Mouse (Mus musculus) CD4-positive, CD25-positive, alpha-beta regulatory T cell (primary cell): ENCODE data around the gene Eno2. TPM values are rescaled to one million over a fixed set of nuclear protein-coding genes. Genes with fewer than 3 reads are reported as not detected.

Experiments used
- polyA plus RNA-seq: library from polyadenylated mRNA; unstranded; fragments of 100-300 nt; shearing (Covaris generic); gene quantifications from one replicate; pipeline ENCODE4 v1.2.1, GENCODE M21; 2017

Gene Eno2
- 6.6 TPM for polyA plus RNA-seq

GRCm38 (mm10) chr6:124769101-124769765 lies at the start of gene Eno2:
Eno2 (minus strand) TSS chr6:124769673.

GRCm38 (mm10) chr6:124813933-124814332 lies 44.5 kb upstream of the Eno2 start, which contains the start of gene Tpi1:
Tpi1 (minus strand) TSS chr6:124814296.

GRCm38 (mm10) chr6:124808358-124809012 lies 39.0 kb upstream of the Eno2 start, which contains the start of gene Spsb2:
Spsb2 (plus strand) TSS chr6:124808661.

DNA sequence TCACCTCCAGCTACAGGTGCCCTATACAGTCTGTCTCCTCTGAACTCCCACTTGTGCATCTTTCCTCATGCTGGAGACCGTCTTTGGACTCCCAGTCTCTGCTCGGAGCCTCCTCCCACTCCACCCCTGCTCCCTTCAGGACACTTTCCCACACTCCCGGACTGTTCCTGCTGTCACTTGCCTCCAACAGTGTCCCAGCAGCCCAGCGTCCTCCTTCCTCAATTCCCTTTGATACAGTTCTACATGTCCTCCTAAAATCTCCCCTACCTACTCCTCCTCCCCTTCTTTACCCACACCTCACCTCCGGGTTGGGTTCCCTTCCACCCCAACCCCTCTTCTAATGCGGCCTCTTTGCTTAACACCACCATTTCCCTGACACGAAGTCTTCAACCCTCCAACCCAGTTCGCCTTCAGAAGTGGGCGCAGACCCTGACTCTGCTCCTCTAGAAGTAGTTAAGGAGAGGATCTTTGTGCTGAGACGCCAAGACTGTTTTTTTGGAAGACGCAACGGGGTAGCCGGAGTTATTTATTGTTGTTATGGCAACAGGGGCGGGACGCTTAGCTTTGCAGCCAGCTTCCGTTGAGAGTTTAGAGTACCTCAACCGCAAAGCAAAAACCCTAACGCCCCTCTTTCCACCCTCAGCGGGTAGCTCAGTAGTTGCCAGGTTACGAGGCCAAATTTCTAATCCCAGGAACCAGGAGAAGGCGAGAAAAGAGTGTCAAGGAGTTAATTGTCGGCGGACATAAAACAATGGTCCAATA lies 9.9 kb upstream of the Eno2 start, which contains the start of gene Lrrc23:
Gene Lrrc23 (minus strand): TSS at position 506 of the 762 bp plus-strand sequence.

GRCm38 (mm10) chr6:124755831-124756595 lies 13.5 kb downstream of the Eno2 start, which contains the start of the genes Gm45234 and Atn1:
Gm45234 (minus strand) TSS chr6:124756021.
Atn1 (minus strand) TSS chr6:124756524.

DNA sequence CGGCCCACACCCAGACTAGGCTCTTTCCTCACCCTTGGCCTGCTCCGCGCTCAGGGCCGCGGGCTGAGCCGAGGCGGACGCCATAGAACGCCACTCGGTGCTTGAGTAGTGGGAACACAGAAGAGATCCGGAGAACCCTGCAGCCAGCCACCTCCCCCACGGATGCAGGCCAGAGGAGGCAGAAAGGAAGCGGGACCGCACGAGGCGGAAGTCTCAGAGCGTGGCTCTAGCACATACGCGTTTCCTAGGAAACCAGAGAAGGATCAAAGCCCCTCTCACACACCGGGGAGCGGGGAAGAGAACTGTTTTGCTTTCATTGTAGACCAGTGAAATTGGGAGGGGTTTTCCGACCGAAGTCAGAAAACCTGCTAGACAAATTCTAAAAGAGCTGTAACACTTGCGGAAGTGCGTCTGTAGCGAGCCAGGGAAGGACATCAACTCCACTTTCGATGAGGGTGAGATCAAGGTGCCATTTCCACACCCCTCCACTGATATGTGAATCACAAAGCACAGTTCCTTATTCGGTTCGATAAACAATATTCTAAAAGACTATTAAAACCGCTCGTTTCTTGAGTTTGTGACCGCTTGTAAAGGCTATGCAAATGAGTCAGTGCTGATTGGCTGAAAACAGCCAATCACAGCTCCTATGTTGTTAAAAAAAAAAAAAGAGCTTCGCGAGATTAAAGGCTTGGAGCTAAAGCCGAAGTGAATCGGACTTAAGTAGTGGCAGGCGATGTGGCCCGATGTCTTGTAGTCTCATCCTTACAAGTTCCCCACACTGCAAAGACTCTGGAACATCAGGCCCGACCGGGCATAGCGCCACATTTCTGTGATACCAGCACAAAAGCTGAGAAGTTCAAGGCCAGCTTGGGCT lies 28.3 kb downstream of the Eno2 start, which contains the start of gene Grcc10:
Gene Grcc10 (minus strand): TSS at position 487 of the 874 bp plus-strand sequence.

DNA sequence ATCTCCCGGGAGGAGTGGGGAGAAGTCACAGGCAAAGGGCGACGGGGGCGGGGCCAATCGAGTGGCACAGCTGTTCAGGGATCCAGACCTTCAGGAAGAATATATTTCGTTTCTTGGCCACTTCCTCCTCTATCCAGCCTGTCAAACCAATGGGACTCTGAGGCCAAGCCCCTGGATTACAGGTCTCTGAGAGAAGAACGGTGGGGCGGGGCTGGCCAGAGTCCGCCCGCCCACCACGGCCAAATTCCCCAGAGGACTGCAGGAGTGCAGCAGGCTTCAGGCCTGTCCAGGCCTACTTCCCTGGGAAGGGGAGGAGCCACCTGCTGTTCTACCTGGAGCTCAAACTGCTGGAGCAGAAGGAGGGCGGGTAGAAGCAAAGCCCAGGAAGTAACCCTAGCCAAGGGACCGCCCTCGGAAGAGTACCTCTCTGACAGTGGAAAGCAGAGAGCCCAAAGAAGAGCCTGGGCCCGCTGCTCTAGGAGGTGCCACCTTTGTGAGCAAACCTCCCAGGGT lies 30.9 kb downstream of the Eno2 start, which contains the start of gene Ptpn6:
Gene Ptpn6 (minus strand): TSS at position 204 of the 513 bp plus-strand sequence.

DNA sequence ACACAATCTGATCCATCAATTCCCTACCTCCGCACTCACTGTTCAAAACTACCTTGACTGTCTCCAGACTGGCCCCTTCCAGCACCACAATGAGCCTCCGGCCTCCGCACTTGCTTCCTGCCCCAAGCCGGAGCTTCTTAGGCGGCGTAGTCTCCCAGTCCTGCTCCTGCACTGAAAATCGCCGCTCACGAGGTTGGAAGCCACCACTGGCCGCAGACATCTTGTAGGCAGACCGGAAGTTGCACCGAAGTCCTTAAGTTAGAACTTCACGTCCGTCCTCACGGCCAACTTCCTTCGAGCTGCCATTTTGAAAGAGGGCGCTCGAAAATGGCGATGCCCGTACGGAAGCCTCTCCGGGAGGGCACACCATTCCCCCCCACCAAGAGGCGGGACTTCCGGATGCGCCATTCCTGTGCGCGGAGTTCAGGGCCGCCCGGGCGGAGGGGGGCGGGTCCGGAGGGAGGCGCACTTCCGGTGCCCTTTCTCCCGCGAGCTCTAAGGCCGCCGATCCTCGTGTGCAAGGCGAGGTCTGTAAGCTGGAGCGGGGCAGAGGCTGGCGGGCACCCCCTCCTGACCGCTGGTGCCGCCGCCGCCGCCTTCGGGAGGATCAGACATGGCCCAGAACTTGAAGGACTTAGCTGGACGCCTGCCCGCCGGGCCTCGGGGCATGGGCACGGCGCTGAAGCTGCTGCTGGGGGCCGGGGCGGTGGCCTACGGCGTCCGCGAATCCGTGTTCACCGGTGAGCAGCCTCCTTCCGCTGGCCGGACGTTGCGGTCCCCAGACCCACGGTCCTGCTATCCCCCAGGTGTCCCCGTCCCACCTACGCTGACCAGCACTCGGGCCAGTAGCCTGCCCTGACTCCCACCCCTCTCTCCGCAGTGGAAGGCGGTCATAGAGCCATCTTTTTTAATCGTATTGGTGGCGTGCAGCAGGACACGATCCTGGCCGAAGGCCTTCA lies 57.4 kb downstream of the Eno2 start, which contains the start of the genes Emg1 and Phb2:
Gene Emg1 (minus strand): TSS at position 355 of the 959 bp plus-strand sequence.
Gene Phb2 (plus strand): TSS at position 513 of the 959 bp plus-strand sequence.

Other genes starting within 250 kb of the Eno2 start
- not detected for gene C1s1, start 227.3 kb downstream of the Eno2 start, polyA plus RNA-seq
- gene C1rb, start 199.4 kb downstream of the Eno2 start, polyA plus RNA-seq, result not detected
- not detected for gene C1s2, start 133.6 kb downstream of the Eno2 start, polyA plus RNA-seq
- 58.1 TPM for gene Lpcat3, start 106.6 kb downstream of the Eno2 start, polyA plus RNA-seq
- 298 TPM for gene Emg1, start 57.5 kb downstream of the Eno2 start, polyA plus RNA-seq
- gene Phb2, start 57.3 kb downstream of the Eno2 start, polyA plus RNA-seq, result 218 TPM
- gene Ptpn6, start 31.0 kb downstream of the Eno2 start, polyA plus RNA-seq, result 385 TPM
- 417 TPM for gene Grcc10, start 28.3 kb downstream of the Eno2 start, polyA plus RNA-seq
- not detected for gene Gm45234, start 13.7 kb downstream of the Eno2 start, polyA plus RNA-seq
- 7.2 TPM for gene Atn1, start 13.1 kb downstream of the Eno2 start, polyA plus RNA-seq
- gene Lrrc23, start 10.1 kb upstream of the Eno2 start, polyA plus RNA-seq, result 1.3 TPM
- 2.7 TPM for gene Spsb2, start 39.0 kb upstream of the Eno2 start, polyA plus RNA-seq
- gene Tpi1, start 44.6 kb upstream of the Eno2 start, polyA plus RNA-seq, result 94.6 TPM
- gene Usp5, start 59.8 kb upstream of the Eno2 start, polyA plus RNA-seq, result 116 TPM
- gene Cdca3, start 59.9 kb upstream of the Eno2 start, polyA plus RNA-seq, result 6.9 TPM
- not detected for gene Gnb3, start 70.6 kb upstream of the Eno2 start, polyA plus RNA-seq
- 0.20 TPM for gene P3h3, start 88.1 kb upstream of the Eno2 start, polyA plus RNA-seq
- 0.38 TPM for gene Gpr162, start 94.3 kb upstream of the Eno2 start, polyA plus RNA-seq
- 401 TPM for gene Cd4, start 118.5 kb upstream of the Eno2 start, polyA plus RNA-seq
- gene Lag3, start 142.0 kb upstream of the Eno2 start, polyA plus RNA-seq, result 3.4 TPM
- gene Ptms, start 150.4 kb upstream of the Eno2 start, polyA plus RNA-seq, result 36.6 TPM
- gene Mlf2, start 161.7 kb upstream of the Eno2 start, polyA plus RNA-seq, result 200 TPM
- 84.6 TPM for gene Cops7a, start 195.9 kb upstream of the Eno2 start, polyA plus RNA-seq
- 0.48 TPM for gene Pianp, start 227.0 kb upstream of the Eno2 start, polyA plus RNA-seq
- 73.2 TPM for gene Zfp384, start 239.5 kb upstream of the Eno2 start, polyA plus RNA-seq